Mouse (Mus musculus): ENCODE measurements around the gene S1pr3. TPM values are rescaled to one million over a fixed set of nuclear protein-coding genes. Genes with fewer than 3 reads are reported as not detected.

Gene S1pr3
- total and polyA plus RNA-seq, 2 experiments from 2014 or later, result 15.6 to 25.8 TPM

GRCm38 (mm10) chr13:51413461-51413860, 5.0 kb downstream of the S1pr3 start:
- Histone ChIP-seq H3K4me2 (ENCODE audit: low read depth, low read length) (no peak overlapping the region), H3K9ac (replicated peaks; ENCODE audit: low read depth, low read length) (no peak overlapping the region), H3K36me3 (replicated peaks; ENCODE audit: control insufficient read depth, insufficient read depth, low read length) (0 out of 2 replicates have a peak, but pooled peaks cover 5% of the 10 kb centered on the region), H3K4me3 (ENCODE audit: low read depth, low read length) (no peak overlapping the region), H3K27me3 (ENCODE audit: control insufficient read depth, insufficient read depth, low read length) (no peaks in the 10 kb centered on the region), H3K4me1 (ENCODE audit: control insufficient read depth, insufficient read depth) (no peaks in the 10 kb centered on the region), H3K27ac (ENCODE audit: low read depth) (no peak overlapping the region), H3K9me3 (replicated peaks; ENCODE audit: control insufficient read depth, low read length) (no peaks in the 10 kb centered on the region)
- ATAC-seq (ENCODE audit: insufficient read depth, low read depth) (no peak), DNase-seq (ENCODE audit: low spot score) (no peak)
- WGBS, result 41% methylated on average over 3 of the region's 3 CpGs
- TF ChIP-seq CTCF (IDR thresholded peaks at IDR 0.05; ENCODE audit: low read depth) (peak; percentile 51), EP300 (IDR thresholded peaks at IDR 0.05; ENCODE audit: low read depth) (no peak)

GRCm38 (mm10) chr13:51416727-51417126, 8.3 kb downstream of the S1pr3 start:
- H3K9me3 ChIP-seq (replicated peaks; ENCODE audit: control insufficient read depth, low read length), result no peaks in the 10 kb centered on the region
- H3K36me3 ChIP-seq (replicated peaks; ENCODE audit: control insufficient read depth, insufficient read depth, low read length), result 0 out of 2 replicates have a peak, but pooled peaks cover 14% of the 10 kb centered on the region
- no peak overlapping the region for H3K9ac ChIP-seq (replicated peaks; ENCODE audit: low read depth, low read length)
- DNase-seq (ENCODE audit: low spot score) (no peak), ATAC-seq (ENCODE audit: insufficient read depth, low read depth) (no peak)
- WGBS, result 70% methylated on average over 11 of the region's 11 CpGs
- no peak overlapping the region for H3K4me2 ChIP-seq (ENCODE audit: low read depth, low read length)
- H3K27me3 ChIP-seq (ENCODE audit: control insufficient read depth, insufficient read depth, low read length), result no peaks in the 10 kb centered on the region
- H3K4me1 ChIP-seq (ENCODE audit: control insufficient read depth, insufficient read depth), result no peaks in the 10 kb centered on the region
- TF ChIP-seq CTCF (IDR thresholded peaks at IDR 0.05; ENCODE audit: low read depth) (no peak), EP300 (IDR thresholded peaks at IDR 0.05; ENCODE audit: low read depth) (no peak)
- H3K27ac ChIP-seq (ENCODE audit: low read depth), result no peak overlapping the region
- no peak overlapping the region for H3K4me3 ChIP-seq (ENCODE audit: low read depth, low read length)

GRCm38 (mm10) chr13:51417796-51418195, 9.4 kb downstream of the S1pr3 start:
- ATAC-seq (ENCODE audit: insufficient read depth, low read depth) (peak; percentile 21; the same call in 1 of the 2 replicates), DNase-seq (ENCODE audit: low spot score) (no peak)
- Histone ChIP-seq H3K36me3 (replicated peaks; ENCODE audit: control insufficient read depth, insufficient read depth, low read length) (0 out of 2 replicates have a peak, but pooled peaks cover 14% of the 10 kb centered on the region), H3K4me1 (ENCODE audit: control insufficient read depth, insufficient read depth) (no peaks in the 10 kb centered on the region), H3K9ac (replicated peaks; ENCODE audit: low read depth, low read length) (no peak overlapping the region), H3K4me3 (ENCODE audit: low read depth, low read length) (no peak overlapping the region), H3K27ac (ENCODE audit: low read depth) (peak overlapping the region; percentile 12; the same call in 1 of the 2 replicates), H3K27me3 (ENCODE audit: control insufficient read depth, insufficient read depth, low read length) (no peaks in the 10 kb centered on the region), H3K9me3 (replicated peaks; ENCODE audit: control insufficient read depth, low read length) (no peaks in the 10 kb centered on the region), H3K4me2 (ENCODE audit: low read depth, low read length) (no peak overlapping the region)
- TF ChIP-seq EP300 (IDR thresholded peaks at IDR 0.05; ENCODE audit: low read depth), result no peak
- no peak for TF ChIP-seq CTCF (IDR thresholded peaks at IDR 0.05; ENCODE audit: low read depth)
- WGBS, result 60% methylated on average over 6 of the region's 6 CpGs

DNA sequence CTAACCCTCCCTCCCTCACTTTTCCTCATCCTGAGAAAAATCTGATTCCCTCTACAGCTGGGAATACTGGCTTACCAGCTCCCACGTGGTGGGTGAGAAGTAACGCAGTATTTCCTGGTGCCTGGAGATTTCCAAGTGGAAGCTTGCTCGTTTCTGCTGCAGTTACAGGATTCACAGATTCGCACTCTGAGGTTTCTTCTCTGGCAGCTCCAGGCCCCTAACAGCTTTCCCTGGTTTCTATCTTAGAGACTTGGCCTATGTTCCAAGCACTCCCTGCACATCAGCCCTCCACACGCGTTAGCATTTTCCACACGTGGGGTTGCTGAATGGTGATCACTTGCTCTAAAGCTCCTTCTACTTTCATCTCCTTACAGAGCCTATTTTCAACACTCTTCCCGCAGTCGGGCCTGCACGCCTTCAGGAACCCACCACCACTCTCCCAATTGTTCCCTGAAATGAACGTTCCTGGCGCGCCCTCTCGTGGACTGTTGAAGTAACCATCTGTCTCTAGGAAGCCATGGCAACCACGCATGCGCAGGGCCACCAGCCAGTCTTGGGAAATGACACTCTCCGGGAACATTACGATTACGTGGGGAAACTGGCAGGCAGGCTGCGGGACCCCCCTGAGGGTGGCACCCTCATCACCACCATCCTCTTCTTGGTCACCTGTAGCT, 10.0 kb downstream of the S1pr3 start:
- Histone ChIP-seq H3K9ac (replicated peaks; ENCODE audit: low read depth, low read length) (no peak overlapping the region), H3K4me3 (ENCODE audit: low read depth, low read length) (no peak overlapping the region), H3K4me2 (ENCODE audit: low read depth, low read length) (peak overlapping the region; percentile 34), H3K4me1 (ENCODE audit: control insufficient read depth, insufficient read depth) (no peaks in the 10 kb centered on the region), H3K36me3 (replicated peaks; ENCODE audit: control insufficient read depth, insufficient read depth, low read length) (0 out of 2 replicates have a peak, but pooled peaks cover 14% of the 10 kb centered on the region), H3K9me3 (replicated peaks; ENCODE audit: control insufficient read depth, low read length) (no peaks in the 10 kb centered on the region), H3K27me3 (ENCODE audit: control insufficient read depth, insufficient read depth, low read length) (no peaks in the 10 kb centered on the region), H3K27ac (ENCODE audit: low read depth) (peak overlapping the region; percentile 12; the same call in 1 of the 2 replicates)
- no peak for TF ChIP-seq EP300 (IDR thresholded peaks at IDR 0.05; ENCODE audit: low read depth)
- TF ChIP-seq CTCF (IDR thresholded peaks at IDR 0.05; ENCODE audit: low read depth), result peak; percentile 97
- peak; percentile 89 for DNase-seq (ENCODE audit: low spot score)
- 4% methylated on average over 20 of the region's 20 CpGs for WGBS
- peak; percentile 77 for ATAC-seq (ENCODE audit: insufficient read depth, low read depth)

- no peaks in the 10 kb centered on the region for H3K4me1 ChIP-seq (ENCODE audit: control insufficient read depth, insufficient read depth)
- no peak for ATAC-seq (ENCODE audit: insufficient read depth, low read depth)
- H3K4me2 ChIP-seq (ENCODE audit: low read depth, low read length), result peak overlapping the region; percentile 34
- DNase-seq (ENCODE audit: low spot score), result no peak
- no peaks in the 10 kb centered on the region for H3K27me3 ChIP-seq (ENCODE audit: control insufficient read depth, insufficient read depth, low read length)
- WGBS, result 71% methylated on average over 19 of the region's 19 CpGs
- no peak for TF ChIP-seq CTCF (IDR thresholded peaks at IDR 0.05; ENCODE audit: low read depth)
- no peak for TF ChIP-seq EP300 (IDR thresholded peaks at IDR 0.05; ENCODE audit: low read depth)
- no peak overlapping the region for H3K27ac ChIP-seq (ENCODE audit: low read depth)
- H3K4me3 ChIP-seq (ENCODE audit: low read depth, low read length), result no peak overlapping the region
- H3K36me3 ChIP-seq (replicated peaks; ENCODE audit: control insufficient read depth, insufficient read depth, low read length), result 0 out of 2 replicates have a peak, but pooled peaks cover 14% of the 10 kb centered on the region
- H3K9ac ChIP-seq (replicated peaks; ENCODE audit: low read depth, low read length), result no peak overlapping the region
- H3K9me3 ChIP-seq (replicated peaks; ENCODE audit: control insufficient read depth, low read length), result no peaks in the 10 kb centered on the region
These were observed 10.6 kb downstream of the S1pr3 start for GRCm38 (mm10) chr13:51418942-51419451.
